Mouse (Mus musculus): ENCODE results near the gene Fndc11.

GRCm38 (mm10) chr2:181213021-181213445 is 6.8 kb upstream of the Fndc11 start, which contains the start of gene Srms:
- TF ChIP-seq MAFK (IDR thresholded peaks at IDR 0.05; ENCODE audit: insufficient replicate concordance, low read length) (no peak), UBTF (IDR thresholded peaks at IDR 0.05; ENCODE audit: low read depth, low read length) (no peak), CHD2 (IDR thresholded peaks at IDR 0.05; ENCODE audit: low read length) (no peak), MXI1 (IDR thresholded peaks at IDR 0.05; ENCODE audit: low read depth, low read length) (no peak), E2F4 (IDR thresholded peaks at IDR 0.05; ENCODE audit: insufficient replicate concordance, low read depth, low read length) (no peak), USF2 (conservative IDR thresholded peaks at IDR 0.05; ENCODE audit: low read depth, low read length) (no peak), GABPA (IDR thresholded peaks at IDR 0.05; ENCODE audit: insufficient replicate concordance, low read depth, low read length) (no peak), ELF1 (IDR thresholded peaks at IDR 0.05; ENCODE audit: low read depth, low read length) (no peak), TCF12 (IDR thresholded peaks at IDR 0.05; ENCODE audit: low read depth, low read length) (no peak)
